Mouse (Mus musculus): ENCODE results near the gene Map4k2. TPM values are rescaled to one million over a fixed set of nuclear protein-coding genes. Genes with fewer than 3 reads are reported as not detected.

Map4k2 gene
- polyA plus RNA-seq, 1 experiment: 10.0 TPM

DNA sequence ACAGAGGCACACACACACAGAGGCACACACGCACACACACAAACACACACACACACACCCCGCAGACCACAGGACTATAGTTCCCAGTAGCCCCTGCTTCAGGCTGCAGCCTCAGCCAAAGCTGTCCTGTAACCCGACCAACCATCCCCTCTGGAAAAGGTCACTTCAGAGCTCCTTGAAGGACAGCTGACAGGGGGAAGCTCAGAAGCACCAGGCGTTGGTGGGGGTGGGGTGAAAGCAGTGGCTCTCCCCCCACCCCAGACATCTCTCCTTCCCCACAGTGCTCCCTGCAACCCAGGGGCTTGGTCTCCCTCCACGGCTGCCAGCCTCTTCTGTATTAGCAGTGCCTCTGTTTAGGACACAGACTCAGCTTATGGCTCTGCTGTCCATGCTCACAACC lies 42.5 kb downstream of the Map4k2 start:
- Histone ChIP-seq H3K79me2 (ENCODE audit: control insufficient read depth, insufficient read depth) (no peaks in the 10 kb centered on the region), H3K4me2 (ENCODE audit: low read depth) (peak overlapping the region; percentile 63), H3K4me3 (no peak overlapping the region), H3K36me3 (ENCODE audit: control insufficient read depth, insufficient read depth) (peaks cover 4% of the 10 kb centered on the region), H3K27me3 (ENCODE audit: control insufficient read depth, insufficient read depth, insufficient read length) (no peaks in the 10 kb centered on the region), H3ac (ENCODE audit: control insufficient read depth, insufficient read length) (no peak overlapping the region)
- TF ChIP-seq USF1 (IDR thresholded peaks at IDR 0.05; ENCODE audit: low read depth): no peak
- TF ChIP-seq REST (IDR thresholded peaks at IDR 0.05; ENCODE audit: insufficient read depth, insufficient read length): no peak
- TF ChIP-seq MAX (IDR thresholded peaks at IDR 0.05; ENCODE audit: low read depth): no peak
- no peak for TF ChIP-seq SRF (IDR thresholded peaks at IDR 0.05; ENCODE audit: control insufficient read depth, insufficient read length, low read depth)
- peak in 2 of 3 experiments; percentile 2 to 37 for TF ChIP-seq MYOD1 (IDR thresholded peaks at IDR 0.05; ENCODE audit: control insufficient read depth in 1 of 3, insufficient read length in 2 of 3, low read depth in 2 of 3)
- TF ChIP-seq POLR2AphosphoS2 (IDR thresholded peaks at IDR 0.05; ENCODE audit: insufficient read length, low read depth): peak; percentile 10
- peak in 1 of 3 experiments; percentile 51 for TF ChIP-seq MYOG (IDR thresholded peaks at IDR 0.05; ENCODE audit: control insufficient read depth in 1 of 3, insufficient read depth in 1 of 3, insufficient read length in 2 of 3, low read depth in 2 of 3)

DNA sequence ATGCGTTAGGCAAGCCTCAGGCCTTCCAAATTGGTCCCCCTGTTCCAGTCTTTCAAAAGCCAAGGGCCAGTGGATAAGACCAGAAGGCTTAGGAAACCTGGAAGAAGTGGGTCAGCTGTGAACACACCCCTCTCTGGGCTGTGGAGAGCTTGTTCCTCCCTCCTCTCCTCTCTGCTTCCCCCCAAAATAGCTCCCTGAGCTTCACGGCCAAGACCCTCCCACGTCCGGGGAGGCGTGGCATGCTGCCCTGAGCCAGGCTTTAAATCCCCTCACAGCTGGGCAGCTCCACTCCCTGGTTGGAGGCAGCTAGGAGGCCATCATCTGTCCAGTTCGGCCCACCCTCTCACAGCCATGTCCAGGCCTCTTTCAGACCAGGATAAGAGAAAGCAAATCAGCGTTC lies 43.2 kb downstream of the Map4k2 start, which contains the start of gene Pygm:
TSS of gene Pygm (plus strand) at position 272 of the 400 bp plus-strand sequence.
- Histone ChIP-seq H3K36me3 (ENCODE audit: control insufficient read depth, insufficient read depth) (no peaks in the 10 kb centered on the region), H3K4me2 (ENCODE audit: low read depth) (peak within 1 kb of the TSS; percentile 66), H3ac (ENCODE audit: control insufficient read depth, insufficient read length) (no peak within 1 kb of the TSS), H3K4me3 (peak within 1 kb of the TSS; percentile 17), H3K27me3 (ENCODE audit: control insufficient read depth, insufficient read depth, insufficient read length) (no peaks in the 10 kb centered on the region), H3K79me2 (ENCODE audit: control insufficient read depth, insufficient read depth) (no peaks in the 10 kb centered on the region)
- TF ChIP-seq CEBPB (IDR thresholded peaks at IDR 0.05; ENCODE audit: insufficient read depth, poor library complexity, severe bottlenecking) (no peak), MYOD1 (IDR thresholded peaks at IDR 0.05; ENCODE audit: control insufficient read depth in 1 of 3, insufficient read length in 2 of 3, low read depth in 2 of 3) (peak in 2 of 3 experiments; percentile 36 to 71), MYOG (IDR thresholded peaks at IDR 0.05; ENCODE audit: control insufficient read depth in 1 of 3, insufficient read depth in 1 of 3, insufficient read length in 2 of 3, low read depth in 2 of 3) (peak; percentile 17 to 88 (median 35)), POLR2AphosphoS2 (IDR thresholded peaks at IDR 0.05; ENCODE audit: insufficient read length, low read depth) (peak; percentile 80), MAX (IDR thresholded peaks at IDR 0.05; ENCODE audit: low read depth) (no peak), POLR2A (IDR thresholded peaks at IDR 0.05; ENCODE audit: insufficient read length, low read depth) (peak; percentile 88), USF1 (IDR thresholded peaks at IDR 0.05; ENCODE audit: low read depth) (no peak), SRF (IDR thresholded peaks at IDR 0.05; ENCODE audit: control insufficient read depth, insufficient read length, low read depth) (no peak), TCF3 (IDR thresholded peaks at IDR 0.05; ENCODE audit: insufficient read length, low read depth) (no peak), TCF12 (IDR thresholded peaks at IDR 0.05; ENCODE audit: insufficient read depth, poor library complexity, severe bottlenecking) (no peak), E2F4 (IDR thresholded peaks at IDR 0.05; ENCODE audit: insufficient read depth) (no peak), REST (IDR thresholded peaks at IDR 0.05; ENCODE audit: insufficient read depth, insufficient read length) (no peak)

DNA sequence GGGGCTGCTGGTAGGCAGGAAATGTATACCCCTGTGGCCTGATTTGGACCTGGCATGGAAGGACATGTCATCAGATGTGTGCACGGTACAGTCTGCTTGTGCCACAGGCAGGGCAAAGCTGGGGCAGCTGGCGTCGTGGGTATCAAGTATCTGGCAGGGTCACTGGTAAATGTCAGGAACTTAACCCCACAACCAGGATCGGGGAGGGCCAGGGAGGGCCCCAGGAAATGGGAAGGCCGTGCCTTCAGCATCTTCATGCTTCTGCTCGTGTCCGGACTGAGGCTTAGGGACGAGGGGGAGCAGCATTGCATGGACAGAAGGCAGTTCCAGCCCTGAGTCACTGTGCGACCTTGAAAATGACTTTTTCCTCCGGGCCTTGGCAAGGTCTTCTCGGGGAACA lies 44.0 kb downstream of the Map4k2 start:
- H3K4me2 ChIP-seq (ENCODE audit: low read depth): peak overlapping the region; percentile 66

GRCm38 (mm10) chr19:6385419-6385818 lies 44.5 kb downstream of the Map4k2 start:
- Histone ChIP-seq H3K27me3 (ENCODE audit: control insufficient read depth, insufficient read depth, insufficient read length) (no peaks in the 10 kb centered on the region), H3K4me2 (ENCODE audit: low read depth) (peak overlapping the region; percentile 64), H3K36me3 (ENCODE audit: control insufficient read depth, insufficient read depth) (no peaks in the 10 kb centered on the region), H3K79me2 (ENCODE audit: control insufficient read depth, insufficient read depth) (no peaks in the 10 kb centered on the region), H3K4me3 (peak overlapping the region; percentile 17), H3ac (ENCODE audit: control insufficient read depth, insufficient read length) (no peak overlapping the region)
- TF ChIP-seq MYOG (IDR thresholded peaks at IDR 0.05; ENCODE audit: control insufficient read depth in 1 of 3, insufficient read depth in 1 of 3, insufficient read length in 2 of 3, low read depth in 2 of 3) (peak in 2 of 3 experiments; percentile 38 to 71), SRF (IDR thresholded peaks at IDR 0.05; ENCODE audit: control insufficient read depth, insufficient read length, low read depth) (no peak), MYOD1 (IDR thresholded peaks at IDR 0.05; ENCODE audit: control insufficient read depth in 1 of 3, insufficient read length in 2 of 3, low read depth in 2 of 3) (peak in 1 of 3 experiments; percentile 57)

More for the DNA sequence above, 44.0 kb downstream of the Map4k2 start:
- H3ac ChIP-seq (ENCODE audit: control insufficient read depth, insufficient read length): no peak overlapping the region
- no peak for TF ChIP-seq REST (IDR thresholded peaks at IDR 0.05; ENCODE audit: insufficient read depth, insufficient read length)
- TF ChIP-seq MYOG (IDR thresholded peaks at IDR 0.05; ENCODE audit: control insufficient read depth in 1 of 3, insufficient read depth in 1 of 3, insufficient read length in 2 of 3, low read depth in 2 of 3): peak; percentile 71 to 94 (median 72)
- TF ChIP-seq MYOD1 (IDR thresholded peaks at IDR 0.05; ENCODE audit: control insufficient read depth in 1 of 3, insufficient read length in 2 of 3, low read depth in 2 of 3): peak; percentile 27 to 96 (median 61)
- TF ChIP-seq TCF12 (IDR thresholded peaks at IDR 0.05; ENCODE audit: insufficient read depth, poor library complexity, severe bottlenecking): no peak
- peak; percentile 35 for TF ChIP-seq POLR2AphosphoS2 (IDR thresholded peaks at IDR 0.05; ENCODE audit: insufficient read length, low read depth)
- TF ChIP-seq TCF3 (IDR thresholded peaks at IDR 0.05; ENCODE audit: insufficient read length, low read depth): peak; percentile 40
- peak; percentile 45 for TF ChIP-seq SRF (IDR thresholded peaks at IDR 0.05; ENCODE audit: control insufficient read depth, insufficient read length, low read depth)
- TF ChIP-seq CEBPB (IDR thresholded peaks at IDR 0.05; ENCODE audit: insufficient read depth, poor library complexity, severe bottlenecking): no peak
- TF ChIP-seq POLR2A (IDR thresholded peaks at IDR 0.05; ENCODE audit: insufficient read length, low read depth): peak; percentile 45
- H3K4me3 ChIP-seq: peak overlapping the region; percentile 17
- H3K36me3 ChIP-seq (ENCODE audit: control insufficient read depth, insufficient read depth): no peaks in the 10 kb centered on the region
- no peaks in the 10 kb centered on the region for H3K27me3 ChIP-seq (ENCODE audit: control insufficient read depth, insufficient read depth, insufficient read length)
- H3K79me2 ChIP-seq (ENCODE audit: control insufficient read depth, insufficient read depth): no peaks in the 10 kb centered on the region

GRCm38 (mm10) chr19:6385821-6386220 lies 44.9 kb downstream of the Map4k2 start:
- Histone ChIP-seq H3K36me3 (ENCODE audit: control insufficient read depth, insufficient read depth) (no peaks in the 10 kb centered on the region), H3K4me2 (ENCODE audit: low read depth) (peak overlapping the region; percentile 64), H3K27me3 (ENCODE audit: control insufficient read depth, insufficient read depth, insufficient read length) (no peaks in the 10 kb centered on the region), H3K4me3 (peak overlapping the region; percentile 17), H3K79me2 (ENCODE audit: control insufficient read depth, insufficient read depth) (no peaks in the 10 kb centered on the region), H3ac (ENCODE audit: control insufficient read depth, insufficient read length) (no peak overlapping the region)
- TF ChIP-seq POLR2AphosphoS2 (IDR thresholded peaks at IDR 0.05; ENCODE audit: insufficient read length, low read depth) (no peak), POLR2A (IDR thresholded peaks at IDR 0.05; ENCODE audit: insufficient read length, low read depth) (no peak), USF1 (IDR thresholded peaks at IDR 0.05; ENCODE audit: low read depth) (no peak), E2F4 (IDR thresholded peaks at IDR 0.05; ENCODE audit: insufficient read depth) (no peak), TCF3 (IDR thresholded peaks at IDR 0.05; ENCODE audit: insufficient read length, low read depth) (no peak), MYOD1 (IDR thresholded peaks at IDR 0.05; ENCODE audit: control insufficient read depth in 1 of 3, insufficient read length in 2 of 3, low read depth in 2 of 3) (no peak), REST (IDR thresholded peaks at IDR 0.05; ENCODE audit: insufficient read depth, insufficient read length) (no peak), SRF (IDR thresholded peaks at IDR 0.05; ENCODE audit: control insufficient read depth, insufficient read length, low read depth) (no peak), TCF12 (IDR thresholded peaks at IDR 0.05; ENCODE audit: insufficient read depth, poor library complexity, severe bottlenecking) (no peak), CEBPB (IDR thresholded peaks at IDR 0.05; ENCODE audit: insufficient read depth, poor library complexity, severe bottlenecking) (no peak), MAX (IDR thresholded peaks at IDR 0.05; ENCODE audit: low read depth) (no peak), MYOG (IDR thresholded peaks at IDR 0.05; ENCODE audit: control insufficient read depth in 1 of 3, insufficient read depth in 1 of 3, insufficient read length in 2 of 3, low read depth in 2 of 3) (no peak)

All from myocyte (in vitro differentiated cells).